Mouse (Mus musculus): ENCODE results near the gene Etv2.

Etv2 gene

DNA sequence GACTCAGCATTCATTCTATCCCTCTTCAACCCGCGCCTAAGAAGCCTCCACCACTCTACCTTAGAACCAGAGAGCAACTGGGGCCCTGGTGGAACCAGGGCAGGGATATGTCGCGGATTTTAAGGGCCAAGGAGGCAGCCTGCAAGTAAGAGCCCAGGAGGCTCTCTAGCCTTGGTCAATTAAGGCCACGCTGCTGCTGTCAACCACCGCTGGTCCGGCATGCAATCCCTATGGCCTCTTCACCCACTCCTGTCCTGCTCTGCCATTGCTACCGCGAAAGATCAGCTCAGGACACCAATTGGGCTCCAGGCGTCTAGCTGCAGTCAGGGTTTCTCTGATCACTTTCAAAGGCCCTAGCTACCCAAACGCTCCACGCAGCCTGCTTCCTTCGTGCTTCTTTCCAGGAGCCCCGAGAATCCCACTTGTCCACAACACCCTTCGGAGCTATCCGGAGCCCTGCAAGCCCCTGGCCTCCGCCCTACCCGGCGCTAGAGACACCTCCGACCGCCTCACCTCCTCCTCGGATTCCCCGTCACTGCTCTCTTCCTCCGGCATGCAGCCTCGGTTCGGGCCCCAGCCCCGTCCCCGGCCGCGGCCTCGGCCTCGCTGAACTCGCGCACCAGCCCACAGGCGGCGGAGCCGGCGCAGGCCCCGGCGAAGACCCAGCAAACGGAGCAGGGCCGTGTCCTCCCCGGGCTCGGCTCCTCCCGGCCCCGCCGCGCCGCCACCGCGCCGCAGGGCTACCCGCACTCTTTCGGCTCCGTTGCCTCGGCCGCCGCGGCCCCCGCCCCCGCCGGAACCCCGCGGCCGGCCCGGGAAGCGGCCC is 47.6 kb downstream of the Etv2 start:
- DNase-seq, result peak in 1 of 2 experiments; percentile 38

DNA sequence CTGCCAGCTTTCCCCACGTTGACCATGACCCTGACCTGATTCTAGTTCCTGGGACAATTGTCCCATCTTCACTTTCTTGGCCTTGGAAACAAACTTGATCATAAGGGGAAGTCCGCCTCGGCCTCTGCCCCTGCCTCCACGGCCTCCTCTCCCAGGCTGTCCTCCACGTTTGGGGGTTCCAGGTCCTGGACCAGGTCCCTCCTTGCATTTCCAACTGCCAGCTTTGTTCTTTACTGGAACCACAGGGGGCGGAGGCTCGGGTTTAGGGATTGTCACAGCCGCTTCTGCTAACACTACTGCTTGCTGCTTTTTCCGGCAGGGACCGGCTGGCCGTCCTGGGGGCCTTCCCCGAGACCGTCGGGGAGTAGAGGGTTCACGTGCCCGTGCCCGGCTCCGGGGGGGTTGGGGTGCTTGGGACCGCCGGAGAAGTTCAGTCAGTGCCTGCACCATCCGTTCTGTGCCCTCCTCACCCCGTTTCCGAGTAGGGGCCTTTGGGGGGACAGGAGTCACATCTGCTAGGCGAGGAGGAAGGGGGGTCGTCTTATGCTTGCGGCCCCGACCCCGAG is 49.1 kb downstream of the Etv2 start:
- no peak for DNase-seq

DNA sequence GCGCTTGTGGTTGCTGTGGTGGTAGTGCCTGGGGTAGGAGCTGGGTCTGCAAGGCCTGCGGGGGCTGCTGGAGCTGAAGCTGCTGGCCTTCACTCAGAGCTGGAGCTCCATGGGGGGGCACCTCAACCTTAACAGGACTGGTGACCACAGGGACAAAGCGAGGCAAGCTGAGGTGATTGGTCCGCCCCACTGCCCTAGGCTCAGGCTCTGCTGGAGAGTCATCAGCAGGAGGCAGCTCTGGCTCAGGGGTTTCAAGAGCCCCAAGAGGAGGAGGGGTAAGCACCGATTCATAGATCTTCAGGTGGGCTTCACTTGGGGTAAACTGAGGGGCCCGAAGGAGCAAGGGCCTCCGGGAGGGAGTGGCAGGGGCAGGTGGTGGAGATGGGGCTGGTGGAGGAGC is 50.5 kb downstream of the Etv2 start:
- DNase-seq, result peak in 1 of 2 experiments; percentile 35

DNA sequence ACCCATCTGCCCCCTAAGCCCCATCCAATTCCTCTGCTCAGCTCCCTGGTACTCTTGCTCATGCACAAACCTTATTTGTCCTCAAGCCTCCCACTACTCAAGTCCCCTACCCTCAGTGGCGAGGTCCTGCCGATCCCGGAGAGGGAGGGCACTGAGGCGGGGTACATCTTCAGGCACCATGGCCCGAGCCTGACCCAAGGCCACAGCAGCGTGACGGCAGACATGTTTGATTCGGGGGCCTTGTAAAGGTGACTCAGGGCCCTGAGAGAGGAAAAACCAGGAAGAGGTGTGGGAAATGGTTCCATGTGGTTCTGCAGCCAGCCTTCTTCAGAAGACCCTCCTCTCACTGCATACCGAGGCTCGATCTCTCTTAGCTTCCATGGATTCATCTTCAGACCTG is 51.3 kb downstream of the Etv2 start:
- no peak for DNase-seq

All from kidney, postnatal 25 days (tissue).